Mouse (Mus musculus) myocyte (in vitro differentiated cells): ENCODE results near the gene Tfcp2l1.

Source experiments
- MYOD1 ChIP-seq, 3 experiments: IDR thresholded peaks; one replicate each; pipeline ENCODE4 v1.6.1; 2011; ENCODE audit warnings: control low read depth in 2 of 3, low read depth in 2 of 3, mild to moderate bottlenecking in 2 of 3, moderate library complexity in 1 of 3; ENCODE audit not compliant: insufficient read length in 2 of 3, control insufficient read depth in 1 of 3
- POLR2A ChIP-seq: IDR thresholded peaks from one replicate; pipeline ENCODE4 v1.6.1; 2011; ENCODE audit warnings: low read depth, mild to moderate bottlenecking, control low read depth, moderate library complexity; ENCODE audit not compliant: insufficient read length
- REST ChIP-seq: IDR thresholded peaks from one replicate; pipeline ENCODE4 v1.6.1; 2011; ENCODE audit warnings: mild to moderate bottlenecking, control low read depth, moderate library complexity; ENCODE audit not compliant: insufficient read depth, insufficient read length
- TCF12 ChIP-seq: IDR thresholded peaks from one replicate; pipeline ENCODE4 v1.6.1; 2011; ENCODE audit warnings: mild to moderate bottlenecking, control low read depth; ENCODE audit not compliant: poor library complexity, insufficient read depth, severe bottlenecking
- USF1 ChIP-seq: IDR thresholded peaks from one replicate; pipeline ENCODE4 v1.6.1; 2011; ENCODE audit warnings: low read depth, mild to moderate bottlenecking, control low read depth, moderate library complexity

GRCm38 (mm10) chr1:118683686-118684085 lies 55.9 kb downstream of the Tfcp2l1 start:
- TF ChIP-seq POLR2A = no peak
- no peak for TF ChIP-seq REST
- no peak for TF ChIP-seq MYOD1 (IDR thresholded peaks at IDR 0.05; ENCODE audit: control insufficient read depth in 1 of 3, insufficient read length in 2 of 3, low read depth in 2 of 3)
- no peak for TF ChIP-seq TCF12
- TF ChIP-seq USF1 = no peak
